Mouse (Mus musculus) CH12.LX (cell line): Measurements from ENCODE around the gene Schip1. TPM values are rescaled to one million over a fixed set of nuclear protein-coding genes. Genes with fewer than 3 reads are reported as not detected.

Source experiments
- DNase-seq: peaks from one replicate; pipeline ENCODE4 v3.0.0-alpha.2; 2013; ENCODE audit errors: extremely low read depth
- H3K27ac ChIP-seq: 2 replicates; pipeline ENCODE4 v1.5.1; 2012; ENCODE audit warnings: low read depth, mild to moderate bottlenecking, control low read depth, moderate library complexity; ENCODE audit not compliant: insufficient read depth
- H3K27me3 ChIP-seq: replicated peaks from 2 replicates; pipeline ENCODE3; 2012; ENCODE audit warnings: inconsistent platforms
- H3K36me3 ChIP-seq, 2 experiments: replicated peaks in 1 of 2; 2 replicates each; pipeline versions ENCODE3 to v1.6.1; 2012; ENCODE audit warnings: inconsistent platforms in 1 of 2, low read length in 1 of 2, mild to moderate bottlenecking in 1 of 2, mixed read lengths in 1 of 2, moderate library complexity in 1 of 2; ENCODE audit not compliant: control insufficient read depth in 1 of 2, insufficient read depth in 1 of 2
- H3K4me1 ChIP-seq, 2 experiments: 2 replicates each; pipeline ENCODE4 v1.6.1; 2012; ENCODE audit warnings: inconsistent platforms in 1 of 2, moderate library complexity in 1 of 2; ENCODE audit not compliant: insufficient read depth in 2 of 2, control insufficient read depth in 1 of 2
- H3K4me2 ChIP-seq: 2 replicates; pipeline ENCODE4 v1.6.1; 2012; ENCODE audit warnings: low read depth, mild to moderate bottlenecking, control low read depth; ENCODE audit not compliant: poor library complexity, insufficient read depth, severe bottlenecking
- H3K4me3 ChIP-seq, 3 experiments: fragments of 150-350 bp in 1 of 3; sonication (generic) in 1 of 3; replicated peaks in 1 of 3; 2 replicates each; pipeline versions ENCODE3 to v1.5.1; 2011 to 2012; ENCODE audit warnings: low read depth in 2 of 3, low read length in 2 of 3, mild to moderate bottlenecking in 2 of 3, moderate library complexity in 2 of 3, control low read depth in 1 of 3, improper control_type of control experiment in 1 of 3, inconsistent platforms in 1 of 3, mixed read lengths in 1 of 3; ENCODE audit not compliant: poor library complexity in 1 of 3
- H3K79me2 ChIP-seq: replicated peaks from 2 replicates; pipeline ENCODE4 v1.6.1; 2012; ENCODE audit warnings: mild to moderate bottlenecking, moderate library complexity; ENCODE audit not compliant: control insufficient read depth, poor library complexity, insufficient read depth, severe bottlenecking; ENCODE audit errors: extremely low read depth
- H3K9ac ChIP-seq: 2 replicates; pipeline ENCODE4 v1.6.1; 2012; ENCODE audit warnings: low read depth, mild to moderate bottlenecking, control low read depth, moderate library complexity; ENCODE audit not compliant: insufficient read depth
- H3K9me3 ChIP-seq: replicated peaks from 2 replicates; pipeline ENCODE3; 2012; ENCODE audit warnings: low read length, inconsistent platforms, mixed read lengths
- CHD2 ChIP-seq: IDR thresholded peaks from 2 replicates; pipeline ENCODE4 v1.6.1; 2011; ENCODE audit warnings: low read length, improper control_type of control experiment
- CTCF ChIP-seq, 2 experiments: IDR thresholded peaks in 1 of 2; conservative IDR thresholded peaks in 1 of 2; 2 replicates each; pipeline ENCODE4 v1.5.1; 2011 to 2012; ENCODE audit warnings: low read depth in 2 of 2, low read length in 2 of 2, improper control_type of control experiment in 1 of 2, inconsistent platforms in 1 of 2, mild to moderate bottlenecking in 1 of 2, moderate library complexity in 1 of 2
- E2F4 ChIP-seq: IDR thresholded peaks from 2 replicates; pipeline ENCODE4 v1.6.1; 2011; ENCODE audit warnings: low read depth, low read length, improper control_type of control experiment; ENCODE audit not compliant: insufficient replicate concordance
- EP300 ChIP-seq: IDR thresholded peaks from 2 replicates; pipeline ENCODE4 v1.6.1; 2011; ENCODE audit warnings: low read length, improper control_type of control experiment
- IRF4 ChIP-seq: IDR thresholded peaks from 2 replicates; pipeline ENCODE4 v1.6.1; 2014; ENCODE audit warnings: low read depth, mild to moderate bottlenecking, inconsistent platforms, low read length, improper control_type of control experiment
- JUN ChIP-seq: IDR thresholded peaks from 2 replicates; pipeline ENCODE4 v1.6.1; 2011; ENCODE audit warnings: low read depth, mild to moderate bottlenecking, low read length, improper control_type of control experiment, moderate library complexity; ENCODE audit not compliant: insufficient read depth
- MAZ ChIP-seq: IDR thresholded peaks from 2 replicates; pipeline ENCODE4 v1.6.1; 2012; ENCODE audit warnings: low read depth, mild to moderate bottlenecking, inconsistent platforms, low read length, improper control_type of control experiment, moderate library complexity
- MEF2A ChIP-seq: IDR thresholded peaks from 2 replicates; pipeline ENCODE4 v1.6.1; 2014; ENCODE audit warnings: low read depth, mild to moderate bottlenecking, inconsistent platforms, low read length, improper control_type of control experiment, borderline replicate concordance
- MXI1 ChIP-seq: IDR thresholded peaks from 2 replicates; pipeline ENCODE4 v1.6.1; 2011; ENCODE audit warnings: mild to moderate bottlenecking, low read depth, low read length, improper control_type of control experiment
- MYC ChIP-seq: IDR thresholded peaks from 2 replicates; pipeline ENCODE4 v1.6.1; 2011; ENCODE audit warnings: low read depth, mild to moderate bottlenecking, improper control_type of control experiment, low read length
- NRF1 ChIP-seq: IDR thresholded peaks from 2 replicates; pipeline ENCODE4 v1.6.1; 2014; ENCODE audit warnings: low read depth, mild to moderate bottlenecking, inconsistent platforms, low read length, improper control_type of control experiment, moderate library complexity
- POLR2AphosphoS2 ChIP-seq: IDR thresholded peaks from 2 replicates; pipeline ENCODE4 v1.6.1; 2011; ENCODE audit warnings: low read depth, low read length, improper control_type of control experiment
- RAD21 ChIP-seq: IDR thresholded peaks from 2 replicates; pipeline ENCODE4 v1.6.1; 2011; ENCODE audit warnings: low read depth, mild to moderate bottlenecking, low read length, improper control_type of control experiment, moderate library complexity
- RCOR1 ChIP-seq: conservative IDR thresholded peaks from 2 replicates; pipeline ENCODE4 v1.6.1; 2012; ENCODE audit warnings: low read depth, mild to moderate bottlenecking, inconsistent platforms, low read length, improper control_type of control experiment
- TCF12 ChIP-seq: IDR thresholded peaks from 2 replicates; pipeline ENCODE4 v1.6.1; 2014; ENCODE audit warnings: low read depth, mild to moderate bottlenecking, inconsistent platforms, low read length, improper control_type of control experiment
- USF2 ChIP-seq: conservative IDR thresholded peaks from 2 replicates; pipeline ENCODE4 v1.6.1; 2011; ENCODE audit warnings: low read depth, low read length, improper control_type of control experiment
- ZC3H11A ChIP-seq: IDR thresholded peaks from 2 replicates; pipeline ENCODE4 v1.6.1; 2012; ENCODE audit warnings: low read depth, mild to moderate bottlenecking, inconsistent platforms, low read length, improper control_type of control experiment
- ZKSCAN1 ChIP-seq: IDR thresholded peaks from 2 replicates; pipeline ENCODE4 v1.6.1; 2012; ENCODE audit warnings: low read depth, inconsistent platforms, low read length, improper control_type of control experiment, borderline replicate concordance
- ZMIZ1 ChIP-seq: IDR thresholded peaks from 2 replicates; pipeline ENCODE4 v1.6.1; 2012; ENCODE audit warnings: low read depth, mild to moderate bottlenecking, inconsistent platforms, low read length, improper control_type of control experiment
- dilution Hi-C: fragments of 300-500 bp; cut with MboI; formaldehyde crosslinking; loops from 2 replicates; pipeline ENCODE4 v1.14.3; 2020; ENCODE audit warnings: low sequenced_read_pairs; ENCODE audit not compliant: extremely low pct_unique_long_range_greater_than_20kb, extremely low pct_ligation_motif_present
- in situ Hi-C: fragments of 300-500 bp; cut with MboI; formaldehyde crosslinking; loops from 3 replicates; pipeline ENCODE4 v1.14.3; 2019; ENCODE audit warnings: low sequenced_read_pairs, low pct_ligation_motif_present, low pct_unique_long_range_greater_than_20kb, mixed read lengths
- polyA plus RNA-seq: library from polyadenylated mRNA; unstranded; fragments of >175 nt; gene quantifications from 2 replicates; pipeline ENCODE4 v1.2.1, GENCODE M21; 2012; ENCODE audit warnings: low read depth; ENCODE audit not compliant: insufficient read length
- total RNA-seq, 2 experiments: library from RNA; depleted of rRNA; stranded (reverse); fragments of 300-350 nt in 1 of 2; fragments of >200 nt in 1 of 2; gene quantifications; 2 replicates each; pipeline ENCODE4 v1.2.3; 2012 to 2014

Schip1 gene
- total and polyA plus RNA-seq, 3 experiments = 0.25 to 0.36 TPM; not detected in 1

- Histone ChIP-seq H3K27me3 (no peaks in the 10 kb centered on the region), H3K27ac (no peak overlapping the region), H3K9me3 (no peaks in the 10 kb centered on the region), H3K4me2 (no peak overlapping the region), H3K79me2 (no peaks in the 10 kb centered on the region), H3K9ac (no peak overlapping the region), H3K4me3 (no peak overlapping the region), H3K36me3 (no peaks in the 10 kb centered on the region), H3K4me1 (peaks cover 2 to 9% of the 10 kb centered on the region in 2 experiments; a peak in 3 of 4 replicates)
- in situ Hi-C loops = no loop called here
- no peak for DNase-seq
- dilution Hi-C loops = no loop called here
- TF ChIP-seq NRF1 (no peak), ZKSCAN1 (no peak), POLR2AphosphoS2 (no peak), ZC3H11A (no peak), MYC (no peak), MAZ (no peak), RCOR1 (no peak), E2F4 (no peak)
- TF ChIP-seq, all 38 proteins: peak for 0
Measured at GRCm38 (mm10) chr3:68633577-68633976, 569.0 kb downstream of the Schip1 start.

- Histone ChIP-seq H3K36me3 (no peaks in the 10 kb centered on the region), H3K4me2 (peak overlapping the region; percentile 82), H3K79me2 (no peaks in the 10 kb centered on the region), H3K9me3 (no peaks in the 10 kb centered on the region), H3K4me1 (peaks cover 0 to 9% of the 10 kb centered on the region in 2 experiments; a peak in 2 of 4 replicates), H3K27ac (no peak overlapping the region), H3K9ac (0 out of 2 replicates have a peak overlapping the region, but pooled peaks have one; percentile 7), H3K27me3 (no peaks in the 10 kb centered on the region), H3K4me3 (no peak overlapping the region)
- peak; percentile 28 for DNase-seq
- TF ChIP-seq MXI1 (no peak), MEF2A (0 out of 2 replicates have a peak, but pooled peaks have one; percentile 44), IRF4 (peak; percentile 97), CTCF (conservative IDR thresholded peaks at IDR 0.05 in 1 of 2, IDR thresholded peaks at IDR 0.05 in 1 of 2; ENCODE audit: low read depth in 2 of 2, low read length in 2 of 2) (peak in 1 of 2 experiments; percentile 55; a peak in 1 of 4 replicates), EP300 (peak; percentile 31; the same call in 1 of the 2 replicates), USF2 (no peak)
- in situ Hi-C loops (no loop called here), dilution Hi-C loops (no loop called here)
Measured at GRCm38 (mm10) chr3:68637960-68638359, 573.4 kb downstream of the Schip1 start.

DNA sequence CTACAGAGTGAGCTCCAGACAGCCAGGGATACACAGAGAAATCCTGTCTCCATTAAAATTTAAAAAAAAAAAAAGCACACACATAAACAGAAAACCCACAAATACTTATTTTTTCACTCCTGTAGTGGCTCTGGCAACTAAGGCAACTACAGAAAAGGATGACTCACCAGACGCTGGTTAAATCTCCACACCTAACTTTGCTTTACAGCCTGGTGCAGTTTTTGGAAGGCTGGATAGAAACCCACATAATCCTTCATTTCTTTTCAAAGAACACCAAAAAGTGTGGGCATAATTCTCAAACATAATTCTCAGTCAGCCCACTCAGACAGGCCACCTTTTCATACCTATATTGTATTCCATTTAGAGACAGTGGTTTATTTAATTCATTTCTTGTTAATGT is 574.1 kb downstream of the Schip1 start:
- H3K27me3 ChIP-seq = no peaks in the 10 kb centered on the region
- H3K9me3 ChIP-seq = peaks cover 4% of the 10 kb centered on the region
- H3K4me3 ChIP-seq = no peak overlapping the region
- in situ Hi-C loops = no loop called here
- no peak for DNase-seq
- no peaks in the 10 kb centered on the region for H3K79me2 ChIP-seq
- no peaks in the 10 kb centered on the region for H3K36me3 ChIP-seq
- H3K9ac ChIP-seq = no peak overlapping the region
- no peak for TF ChIP-seq JUN
- TF ChIP-seq CTCF (conservative IDR thresholded peaks at IDR 0.05 in 1 of 2, IDR thresholded peaks at IDR 0.05 in 1 of 2; ENCODE audit: low read depth in 2 of 2, low read length in 2 of 2) = no peak
- no peak for TF ChIP-seq POLR2AphosphoS2
- no peak for TF ChIP-seq MEF2A
- TF ChIP-seq RAD21 = no peak
- no peak for TF ChIP-seq MAZ
- TF ChIP-seq TCF12 = no peak
- no peak for TF ChIP-seq ZMIZ1
- TF ChIP-seq CHD2 = no peak
- TF ChIP-seq, all 38 proteins: peak for 0
- H3K4me1 ChIP-seq = peaks cover 0 to 9% of the 10 kb centered on the region in 2 experiments; a peak in 2 of 4 replicates
- H3K27ac ChIP-seq = no peak overlapping the region
- dilution Hi-C loops = no loop called here
- no peak overlapping the region for H3K4me2 ChIP-seq
